Mouse (Mus musculus) 3134 (cell line): Measurements from ENCODE around the gene Gabbr1.

Source experiments
- DNase-seq: peaks from one replicate; pipeline ENCODE4 v3.0.0-alpha.2; 2011; ENCODE audit warnings: low spot score; ENCODE audit not compliant: insufficient read length; ENCODE audit errors: extremely low read depth

Gene Gabbr1

DNA sequence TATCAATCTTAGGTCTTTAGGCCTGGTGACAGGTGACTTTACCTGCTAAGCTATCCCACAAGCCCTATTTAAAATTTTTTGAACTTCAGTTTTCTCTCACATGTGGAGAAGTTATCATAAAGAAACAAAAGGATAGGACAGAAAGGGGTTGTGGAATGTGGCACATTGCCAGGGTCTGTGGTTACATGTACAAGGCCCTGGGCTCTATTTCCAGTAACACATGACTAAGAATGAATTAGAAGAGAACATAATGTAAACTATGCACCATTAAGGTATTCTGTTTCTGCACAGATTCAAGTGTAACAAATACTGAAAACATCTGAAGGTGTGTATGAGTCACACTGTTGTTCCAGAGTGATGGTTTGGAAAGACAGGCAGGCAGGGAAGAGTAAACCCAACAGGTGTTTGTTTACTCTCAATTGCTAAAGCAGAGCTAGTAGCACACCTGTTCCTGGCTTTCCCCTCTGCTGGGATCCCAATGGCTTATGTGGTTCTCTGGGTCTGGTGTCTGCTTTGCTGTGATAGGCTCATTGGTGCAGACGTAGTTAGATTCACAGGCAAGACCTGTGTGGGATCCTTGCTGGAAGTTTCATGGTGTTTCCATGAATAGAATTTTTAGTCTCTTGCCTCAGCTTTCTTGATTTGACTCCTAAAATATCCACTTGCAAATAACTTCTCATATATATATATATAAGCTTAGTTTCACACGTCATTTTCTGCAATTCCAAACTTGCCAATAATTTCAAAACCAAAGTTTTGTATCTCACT, 6.5 kb upstream of the Gabbr1 start:
- no peak for DNase-seq

DNA sequence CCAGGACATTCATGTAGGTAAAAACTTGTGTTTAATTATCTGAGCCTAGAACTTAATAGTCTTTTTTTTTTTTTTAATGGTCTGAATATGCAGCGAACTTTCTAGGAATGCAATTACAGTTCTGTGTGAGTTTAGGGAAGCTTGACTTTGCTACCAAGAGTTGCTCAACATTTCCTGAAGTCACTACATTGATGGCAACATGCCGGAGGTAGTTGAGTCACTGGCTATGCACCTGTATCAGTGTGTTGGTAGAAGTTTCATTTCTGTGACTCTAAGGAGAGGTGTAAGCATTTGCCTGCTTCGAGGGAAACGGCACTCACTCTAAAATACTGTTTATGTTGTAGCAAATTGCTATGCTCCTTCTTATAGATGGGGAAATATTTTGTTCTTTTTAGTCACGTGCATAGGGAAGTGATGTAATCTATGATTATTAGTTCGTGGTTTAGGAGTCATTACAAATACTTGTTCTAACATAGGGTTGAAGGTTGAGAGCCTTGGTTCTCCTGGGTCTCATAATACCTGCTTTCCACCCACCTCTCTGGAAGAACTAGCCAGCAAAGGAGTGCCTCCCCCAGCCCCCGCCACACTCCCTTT, 1.0 kb upstream of the Gabbr1 start:
- no peak for DNase-seq

DNA sequence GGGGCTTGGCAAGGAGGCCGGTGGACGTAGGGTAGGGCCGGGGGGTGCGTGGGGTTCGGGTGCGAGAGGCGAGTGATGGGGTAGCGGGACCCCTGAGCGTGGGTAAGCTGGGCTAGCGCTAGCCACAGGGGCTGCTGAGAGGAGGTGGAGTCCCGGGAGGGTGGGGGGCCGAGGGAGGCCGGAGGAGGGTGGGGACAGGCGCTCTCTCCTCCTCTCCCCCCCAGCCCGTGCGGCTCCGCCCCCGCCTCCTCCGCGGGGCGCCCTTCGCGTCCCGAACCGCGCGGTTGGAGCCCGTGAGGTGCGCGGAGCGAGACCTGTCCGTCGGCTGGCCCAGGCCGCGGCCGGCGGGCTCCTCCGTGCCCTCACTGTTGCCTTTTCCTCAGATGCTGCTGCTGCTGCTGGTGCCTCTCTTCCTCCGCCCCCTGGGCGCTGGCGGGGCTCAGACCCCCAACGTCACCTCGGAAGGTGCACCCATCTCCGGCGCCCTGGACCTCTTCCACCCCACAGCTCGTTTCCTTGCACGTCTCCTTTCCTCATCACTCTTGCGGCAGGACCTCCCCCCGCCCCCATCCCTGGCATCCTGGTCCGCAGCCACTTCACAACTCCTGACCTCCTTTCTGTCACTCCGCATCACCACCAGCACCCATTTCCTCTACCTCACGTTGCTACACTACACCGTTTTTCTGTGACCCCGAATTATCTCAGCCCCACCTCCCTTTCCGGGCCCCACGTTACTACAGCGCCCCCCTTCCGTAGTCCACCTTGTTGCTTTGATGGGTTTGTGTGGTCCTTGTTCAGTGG, 746 bp downstream of the Gabbr1 start:
- DNase-seq = peak; percentile 79

GRCm38 (mm10) chr17:37047332-37047976, 1.7 kb downstream of the Gabbr1 start:
- DNase-seq = no peak

DNA sequence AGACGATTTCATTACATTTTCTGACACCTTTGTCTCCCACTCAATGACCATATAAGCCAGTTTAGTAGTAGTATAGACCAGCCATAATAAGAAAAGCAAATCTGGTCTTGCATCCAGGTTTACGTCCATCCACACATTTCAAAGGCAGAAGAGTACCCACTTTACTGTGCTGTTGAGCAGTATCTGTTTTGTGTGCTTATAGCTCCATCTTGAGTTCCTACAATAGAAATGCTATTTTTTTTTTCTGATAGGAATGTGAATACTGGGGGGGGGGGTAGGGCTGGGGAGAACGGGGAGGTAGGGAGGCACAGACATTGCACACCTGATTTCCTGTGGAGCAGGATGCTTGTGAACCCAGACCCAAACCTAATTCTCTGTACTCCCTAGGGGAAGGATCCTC, 2.2 kb downstream of the Gabbr1 start:
- DNase-seq = no peak

DNA sequence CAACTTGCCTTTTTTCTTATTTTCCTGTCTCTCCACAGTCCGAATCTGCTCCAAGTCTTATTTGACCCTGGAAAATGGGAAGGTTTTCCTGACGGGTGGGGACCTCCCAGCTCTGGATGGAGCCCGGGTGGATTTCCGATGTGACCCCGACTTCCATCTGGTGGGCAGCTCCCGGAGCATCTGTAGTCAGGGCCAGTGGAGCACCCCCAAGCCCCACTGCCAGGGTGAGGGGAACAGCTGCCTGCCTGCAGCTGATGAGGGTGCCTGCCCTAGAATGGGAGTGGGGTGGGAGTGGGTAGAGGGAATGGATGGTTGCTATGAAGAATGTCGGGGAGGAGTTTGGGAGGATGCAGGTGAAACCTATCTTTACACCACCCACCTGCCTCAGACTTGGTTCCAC, 2.6 kb downstream of the Gabbr1 start:
- no peak for DNase-seq

- no peak for DNase-seq
Measured at GRCm38 (mm10) chr17:37049570-37050310, 4.0 kb downstream of the Gabbr1 start.

- no peak for DNase-seq
Measured at GRCm38 (mm10) chr17:37050399-37050798, 4.6 kb downstream of the Gabbr1 start.

DNA sequence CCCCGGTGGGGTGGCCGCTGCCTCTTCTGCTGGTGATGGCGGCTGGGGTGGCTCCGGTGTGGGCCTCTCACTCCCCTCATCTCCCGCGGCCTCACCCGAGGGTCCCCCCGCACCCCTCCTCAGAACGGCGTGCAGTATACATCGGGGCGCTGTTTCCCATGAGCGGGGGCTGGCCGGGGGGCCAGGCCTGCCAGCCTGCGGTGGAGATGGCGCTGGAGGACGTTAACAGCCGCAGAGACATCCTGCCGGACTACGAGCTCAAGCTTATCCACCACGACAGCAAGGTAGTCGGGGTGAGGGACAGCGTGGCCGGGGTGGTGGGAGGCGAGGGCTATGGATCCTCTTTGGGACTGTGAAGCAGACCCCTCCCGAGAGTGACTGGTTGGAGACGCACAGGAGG, 5.1 kb downstream of the Gabbr1 start:
- DNase-seq = no peak

DNA sequence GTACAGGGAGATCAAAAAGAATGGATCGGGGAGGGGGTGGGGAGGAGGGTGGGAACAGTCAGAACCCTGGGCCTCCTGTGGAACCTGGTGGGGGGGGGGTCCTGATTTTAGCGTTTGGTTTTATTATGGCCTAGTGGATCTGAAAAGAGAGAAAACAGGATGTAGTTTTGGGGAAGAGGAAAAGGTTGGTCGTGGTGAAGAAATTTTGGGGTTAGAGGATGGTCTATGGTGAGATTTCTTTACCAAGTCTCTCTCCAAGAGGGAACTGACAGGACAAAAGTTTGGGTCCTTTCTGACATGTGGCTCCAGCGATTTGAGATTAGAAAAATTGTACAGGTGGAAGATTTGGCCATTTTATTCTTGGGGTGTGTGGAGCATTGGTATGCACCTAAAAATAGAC, 6.0 kb downstream of the Gabbr1 start:
- no peak for DNase-seq

DNA sequence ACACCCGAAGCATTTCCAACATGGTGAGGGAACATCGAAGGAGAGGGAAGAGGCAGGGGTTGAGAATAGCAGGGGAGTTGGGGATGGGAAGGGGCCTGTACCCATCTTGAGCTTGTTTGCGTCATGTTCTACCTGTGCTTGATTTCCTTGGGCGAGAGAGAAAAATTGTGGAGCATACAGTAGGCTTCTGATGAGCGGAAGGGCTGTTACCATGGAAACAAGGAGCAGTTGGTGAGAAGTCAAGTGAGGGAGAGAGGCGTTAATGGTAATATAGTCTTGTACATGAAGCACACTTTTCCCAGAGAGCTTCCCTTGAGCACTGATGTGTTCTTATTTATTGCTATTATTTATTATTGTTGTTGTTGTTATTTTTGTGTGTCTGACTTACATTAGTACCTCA, 11.2 kb downstream of the Gabbr1 start:
- no peak for DNase-seq

DNA sequence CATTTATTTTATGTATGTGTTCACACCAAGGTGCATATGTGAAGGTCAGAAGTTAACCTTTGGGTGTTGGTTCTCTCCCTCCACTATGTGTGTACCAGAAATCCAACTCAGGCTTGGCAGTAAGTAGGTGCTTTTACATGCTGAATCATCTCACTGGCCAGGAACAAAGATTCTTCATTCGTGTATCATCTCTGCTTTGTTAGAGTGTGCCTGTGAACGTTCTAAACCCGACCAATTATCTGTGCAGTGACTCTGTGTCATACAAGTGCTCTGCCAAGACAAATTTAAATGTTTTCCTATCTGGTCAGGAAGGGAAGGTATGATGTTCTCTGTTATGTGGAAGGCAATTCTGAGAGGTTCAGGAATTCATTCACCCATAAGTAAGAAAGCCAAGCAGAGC, 15.7 kb downstream of the Gabbr1 start:
- no peak for DNase-seq

DNA sequence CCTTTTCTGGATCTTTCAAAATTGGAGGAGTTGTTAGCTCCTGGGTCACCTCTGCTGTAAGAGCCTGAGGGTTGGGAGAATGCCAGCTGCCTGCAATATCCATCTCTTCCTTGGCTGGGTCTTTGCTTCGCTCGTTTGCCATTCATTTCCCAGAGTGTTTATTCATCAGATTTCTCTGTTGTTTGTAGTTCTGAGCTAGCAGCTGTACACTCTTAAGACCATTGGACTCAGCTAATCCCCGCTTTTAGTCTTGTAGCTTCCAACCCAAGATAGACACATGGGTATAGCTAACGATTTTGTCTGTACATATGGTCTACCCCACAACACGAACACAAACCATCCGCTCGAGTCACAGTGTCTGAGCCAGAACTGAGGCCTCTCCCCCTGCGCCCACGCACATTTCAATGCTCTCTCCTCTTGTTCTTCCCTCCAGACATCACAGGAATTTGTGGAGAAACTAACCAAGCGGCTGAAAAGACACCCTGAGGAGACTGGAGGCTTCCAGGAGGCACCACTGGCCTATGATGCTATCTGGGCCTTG, 16.4 kb downstream of the Gabbr1 start:
- DNase-seq = no peak

- DNase-seq = no peak
Measured at GRCm38 (mm10) chr17:37063063-37063462, 17.3 kb downstream of the Gabbr1 start.

DNA sequence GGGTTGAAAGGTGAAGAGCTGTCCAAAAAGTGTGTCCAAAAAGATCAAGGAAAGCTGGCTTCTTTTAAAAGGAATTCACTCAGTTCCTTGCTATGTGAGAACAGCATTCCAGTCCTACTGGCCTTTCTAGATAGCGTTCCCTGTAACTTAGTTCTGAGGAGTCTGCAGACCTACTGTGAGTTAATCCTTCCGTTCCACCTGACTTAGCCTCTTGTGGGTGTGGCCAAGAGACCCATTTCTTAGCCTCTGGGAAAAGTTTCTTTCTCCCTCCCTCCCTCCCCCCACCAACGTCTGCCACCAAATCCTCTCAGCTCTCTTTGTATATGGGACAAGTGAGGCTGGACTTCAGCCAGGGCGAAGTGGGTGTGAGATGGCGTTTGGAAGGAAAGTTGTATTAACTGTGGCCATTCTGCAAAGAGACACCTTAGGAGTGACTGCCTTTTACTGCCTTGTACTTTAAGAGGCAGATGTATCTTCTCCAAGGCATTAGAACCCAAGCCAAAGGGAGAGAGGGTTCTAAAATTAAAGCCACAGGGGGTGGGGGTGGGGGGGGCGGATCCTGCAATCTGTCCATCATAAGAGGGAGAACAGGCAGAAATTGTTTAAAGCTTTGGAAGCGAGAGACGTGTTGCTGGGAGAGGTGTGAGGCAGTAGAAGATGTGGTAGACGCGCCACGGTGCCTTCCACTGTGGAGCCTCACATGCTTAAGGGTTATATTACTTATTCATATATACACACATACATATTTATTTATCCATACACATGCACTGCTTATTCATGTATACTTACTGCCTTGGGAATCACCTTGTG, 18.1 kb downstream of the Gabbr1 start:
- DNase-seq = no peak

DNA sequence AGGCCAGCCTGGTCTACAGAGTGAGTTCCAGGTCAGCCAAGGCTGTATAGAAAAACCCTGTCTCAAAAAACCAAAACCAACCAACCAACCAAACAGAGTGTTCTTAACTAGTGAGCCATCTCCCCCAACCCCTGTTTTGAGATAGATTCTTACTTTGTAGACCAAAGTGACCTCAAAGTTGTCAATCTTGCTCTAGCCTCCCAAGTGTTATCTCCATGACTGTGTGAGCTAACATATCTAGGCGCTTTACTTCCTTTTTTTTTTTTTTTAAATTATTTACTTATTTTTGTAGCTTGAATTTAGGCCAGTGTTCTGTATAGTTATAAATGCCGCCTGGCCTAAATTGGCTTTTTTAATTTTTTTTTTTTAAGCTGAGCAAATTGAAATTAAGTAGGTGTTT, 20.2 kb downstream of the Gabbr1 start:
- no peak for DNase-seq

GRCm38 (mm10) chr17:37067861-37068260, 22.1 kb downstream of the Gabbr1 start:
- no peak for DNase-seq

DNA sequence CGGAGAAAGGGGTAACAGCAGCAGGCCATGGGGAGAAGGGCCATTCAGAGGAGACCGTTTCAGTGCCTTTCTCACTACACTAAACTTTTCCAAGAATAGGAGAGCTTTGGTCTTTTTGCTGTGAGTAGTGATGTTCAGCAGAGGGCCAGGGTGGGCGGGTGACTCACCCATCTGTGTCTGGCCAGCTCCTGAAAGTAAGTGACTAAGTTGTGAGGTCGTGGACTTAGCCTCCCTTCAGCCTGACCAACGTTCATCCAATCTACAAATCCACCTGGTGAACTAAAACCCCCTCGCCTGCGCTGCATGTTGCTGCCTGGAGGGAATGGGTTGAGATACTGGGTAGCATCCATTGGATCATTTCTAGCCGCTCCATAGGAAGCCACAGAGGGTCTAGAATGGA, 24.4 kb downstream of the Gabbr1 start:
- DNase-seq = no peak

DNA sequence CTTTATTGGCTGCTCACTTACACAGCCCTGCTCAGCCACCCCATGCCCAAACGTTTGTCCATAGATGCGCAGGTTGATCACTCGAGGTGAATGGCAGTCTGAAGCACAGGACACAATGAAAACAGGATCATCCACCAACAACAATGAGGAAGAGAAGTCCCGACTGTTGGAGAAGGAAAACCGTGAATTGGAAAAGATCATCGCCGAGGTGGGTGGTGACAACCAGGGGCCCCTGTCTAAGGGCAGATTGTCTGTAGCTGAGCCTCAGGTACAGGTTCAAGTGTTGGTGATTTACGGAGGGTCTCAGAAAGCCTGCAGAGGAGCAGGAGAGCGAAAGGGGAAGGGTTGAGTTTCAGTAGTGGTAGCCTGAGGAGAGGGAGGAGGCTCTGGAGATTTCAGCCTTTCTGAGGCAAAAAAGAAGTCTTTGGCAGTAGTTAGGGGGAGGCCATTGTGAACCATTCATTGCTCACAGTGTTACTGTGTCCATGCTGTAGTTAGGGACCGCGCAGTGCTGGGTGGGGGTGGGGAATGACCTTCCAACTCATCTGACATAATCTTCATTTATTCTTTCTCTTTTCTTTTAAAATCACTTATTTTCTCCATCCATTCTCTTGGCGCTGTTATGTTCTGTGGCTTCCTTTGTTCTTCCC, 26.4 kb downstream of the Gabbr1 start:
- DNase-seq = no peak
